Mouse (Mus musculus) midbrain, postnatal 0 days (tissue): ENCODE results near the gene Atp10b. TPM values are rescaled to one million over a fixed set of nuclear protein-coding genes. Genes with fewer than 3 reads are reported as not detected.
"Not testable (repeated sequence)": the region's sequence is repeated elsewhere in the genome, so short reads cannot be mapped to it uniquely, and the experiment has no call there.

ENCODE experiments used
- ATAC-seq: fragments of 200-750 bp; cut with Nextera tagmentation; 2 replicates; pipeline ENCODE4 v1.8.0; 2017; ENCODE audit warnings: moderate number of reproducible peaks, mild to moderate bottlenecking, moderate TSS enrichment, moderate library complexity; ENCODE audit not compliant: low FRiP score
- DNase-seq: peaks from one replicate; pipeline ENCODE4 v3.0.0-alpha.2; 2015; ENCODE audit warnings: low spot score
- H3K27ac ChIP-seq: fragments of 300-500 bp; sonication (generic); 2 replicates; pipeline ENCODE4 v1.5.1; 2014; ENCODE audit warnings: low read depth, mild to moderate bottlenecking, low read length, mixed read lengths
- H3K27me3 ChIP-seq: fragments of 300-500 bp; sonication (generic); 2 replicates; pipeline ENCODE4 v1.6.1; 2014; ENCODE audit warnings: low read length, control low read depth, mixed read lengths; ENCODE audit not compliant: insufficient read depth
- H3K36me3 ChIP-seq: fragments of 300-500 bp; sonication (generic); 2 replicates; pipeline ENCODE4 v1.6.1; 2014; ENCODE audit warnings: low read length, control low read depth, mixed read lengths; ENCODE audit not compliant: insufficient read depth
- H3K4me1 ChIP-seq: fragments of 300-500 bp; sonication (generic); 2 replicates; pipeline ENCODE4 v1.6.1; 2014; ENCODE audit warnings: mild to moderate bottlenecking, control low read depth, antibody characterized with exemption, low read length, mixed read lengths; ENCODE audit not compliant: insufficient read depth
- H3K4me2 ChIP-seq: fragments of 300-500 bp; sonication (generic); 2 replicates; pipeline ENCODE4 v1.6.1; 2014; ENCODE audit warnings: low read depth, mild to moderate bottlenecking, low read length, mixed read lengths; ENCODE audit not compliant: poor library complexity, severe bottlenecking
- H3K4me3 ChIP-seq: fragments of 300-500 bp; sonication (generic); 2 replicates; pipeline ENCODE4 v1.5.1; 2014; ENCODE audit warnings: low read depth, mild to moderate bottlenecking, low read length, moderate library complexity
- H3K9ac ChIP-seq: fragments of 300-500 bp; sonication (generic); replicated peaks from 2 replicates; pipeline ENCODE4 v1.6.1; 2014; ENCODE audit warnings: mild to moderate bottlenecking, low read length, moderate library complexity, mixed read lengths; ENCODE audit not compliant: poor library complexity, severe bottlenecking
- H3K9me3 ChIP-seq: fragments of 300-500 bp; sonication (generic); 2 replicates; pipeline ENCODE4 v1.6.1; 2016; ENCODE audit warnings: low read length, control low read depth
- CTCF ChIP-seq: IDR thresholded peaks from 2 replicates; pipeline ENCODE4 v1.5.1; 2016; ENCODE audit warnings: antibody characterized with exemption, mild to moderate bottlenecking
- WGBS: fragments of 180-500 bp; shearing (Covaris S2); extraction: QIAGEN DNeasy Blood & Tissue Kit; methylation state at CpG from one replicate; pipeline ENCODE4 v1.1.7; 2014; 5-methylcytosine and 5-hydroxymethylcytosine counted together
- polyA plus RNA-seq: library from polyadenylated mRNA; unstranded; fragments of >200 nt; fragmentation: Nextera tagmentation; extraction: Ambion mirVana; gene quantifications from 2 replicates; pipeline ENCODE4 v1.2.1, GENCODE M21; 2015
- total RNA-seq: library from RNA; depleted of rRNA; stranded (reverse); fragments of >200 nt; gene quantifications from 2 replicates; pipeline ENCODE4 v1.2.3, GENCODE M21; 2014; rRNA removed

Gene Atp10b
- total RNA-seq (1.4 and 1.8 TPM in 2 replicates), polyA plus RNA-seq (0.32 and 0.33 TPM in 2 replicates)

- DNase-seq (no peak), ATAC-seq (no peak)
- Histone ChIP-seq H3K4me2 (no peak within 1 kb of the TSS), H3K4me3 (no peak within 1 kb of the TSS), H3K4me1 (no peaks in the 10 kb centered on the region), H3K27me3 (no peaks in the 10 kb centered on the region), H3K9me3 (no peaks in the 10 kb centered on the region), H3K36me3 (no peaks in the 10 kb centered on the region), H3K9ac (no peak within 1 kb of the TSS), H3K27ac (no peak within 1 kb of the TSS)
- no peak for TF ChIP-seq CTCF
- 75% methylated on average over 1 of the region's 1 CpGs for WGBS
Measured at GRCm38 (mm10) chr11:43149577-43149976, at the start of gene Atp10b. Atp10b (plus strand) TSS chr11:43149877.

GRCm38 (mm10) chr11:43101357-43101756, 48.3 kb upstream of the Atp10b start:
- 65% methylated on average over 1 of the region's 1 CpGs for WGBS
- TF ChIP-seq CTCF = peak; percentile 64
- Histone ChIP-seq H3K4me3 (no peak overlapping the region), H3K27me3 (no peaks in the 10 kb centered on the region), H3K27ac (no peak overlapping the region), H3K9ac (no peak overlapping the region), H3K4me1 (0 out of 2 replicates have a peak, but pooled peaks cover 3% of the 10 kb centered on the region), H3K36me3 (no peaks in the 10 kb centered on the region), H3K4me2 (no peak overlapping the region), H3K9me3 (no peaks in the 10 kb centered on the region)
- ATAC-seq = no peak
- DNase-seq = peak; percentile 39

- Histone ChIP-seq H3K4me2 (no peak overlapping the region), H3K9ac (no peak overlapping the region), H3K4me1 (no peaks in the 10 kb centered on the region), H3K27me3 (no peaks in the 10 kb centered on the region), H3K27ac (no peak overlapping the region), H3K36me3 (no peaks in the 10 kb centered on the region), H3K9me3 (no peaks in the 10 kb centered on the region), H3K4me3 (no peak overlapping the region)
- no peak for DNase-seq
- WGBS = 92% methylated on average over 4 of the region's 4 CpGs
- ATAC-seq = no peak
- TF ChIP-seq CTCF = no peak
Measured at GRCm38 (mm10) chr11:43125908-43126477, 23.7 kb upstream of the Atp10b start.

- not testable (repeated sequence) for H3K36me3 ChIP-seq, H3K9ac ChIP-seq, H3K9me3 ChIP-seq, DNase-seq, H3K4me1 ChIP-seq, H3K27ac ChIP-seq, H3K4me3 ChIP-seq, H3K4me2 ChIP-seq, ATAC-seq, H3K27me3 ChIP-seq
- WGBS = 85% methylated on average over 11 of the region's 12 CpGs
Measured at GRCm38 (mm10) chr11:43126573-43126972, 23.1 kb upstream of the Atp10b start.

GRCm38 (mm10) chr11:43141296-43141695, 8.4 kb upstream of the Atp10b start:
- H3K4me1 ChIP-seq = no peaks in the 10 kb centered on the region
- no peak for TF ChIP-seq CTCF
- no peak overlapping the region for H3K9ac ChIP-seq
- ATAC-seq (no peak), DNase-seq (no peak)
- H3K27me3 ChIP-seq = no peaks in the 10 kb centered on the region
- 98% methylated on average over 1 of the region's 1 CpGs for WGBS
- no peaks in the 10 kb centered on the region for H3K9me3 ChIP-seq
- H3K27ac ChIP-seq = no peak overlapping the region
- H3K36me3 ChIP-seq = no peaks in the 10 kb centered on the region
- H3K4me3 ChIP-seq = no peak overlapping the region
- no peak overlapping the region for H3K4me2 ChIP-seq

GRCm38 (mm10) chr11:43142811-43143210, 6.9 kb upstream of the Atp10b start:
- no peak overlapping the region for H3K4me2 ChIP-seq
- H3K9ac ChIP-seq = no peak overlapping the region
- no peak for TF ChIP-seq CTCF
- 89% methylated on average over 1 of the region's 1 CpGs for WGBS
- H3K36me3 ChIP-seq = no peaks in the 10 kb centered on the region
- no peak overlapping the region for H3K4me3 ChIP-seq
- DNase-seq (no peak), ATAC-seq (no peak)
- no peaks in the 10 kb centered on the region for H3K4me1 ChIP-seq
- H3K9me3 ChIP-seq = no peaks in the 10 kb centered on the region
- H3K27ac ChIP-seq = no peak overlapping the region
- H3K27me3 ChIP-seq = no peaks in the 10 kb centered on the region
